Mouse (Mus musculus): ENCODE measurements around the gene Olfr1385. TPM values are rescaled to one million over a fixed set of nuclear protein-coding genes. Genes with fewer than 3 reads are reported as not detected.
"Not testable (repeated sequence)": the region's sequence is repeated elsewhere in the genome, so short reads cannot be mapped to it uniquely, and the experiment has no call there.

Olfr1385 gene
- polyA plus RNA-seq (2015; fragmentation: Nextera tagmentation; extraction: Ambion mirVana) = not detected in 2 replicates

DNA sequence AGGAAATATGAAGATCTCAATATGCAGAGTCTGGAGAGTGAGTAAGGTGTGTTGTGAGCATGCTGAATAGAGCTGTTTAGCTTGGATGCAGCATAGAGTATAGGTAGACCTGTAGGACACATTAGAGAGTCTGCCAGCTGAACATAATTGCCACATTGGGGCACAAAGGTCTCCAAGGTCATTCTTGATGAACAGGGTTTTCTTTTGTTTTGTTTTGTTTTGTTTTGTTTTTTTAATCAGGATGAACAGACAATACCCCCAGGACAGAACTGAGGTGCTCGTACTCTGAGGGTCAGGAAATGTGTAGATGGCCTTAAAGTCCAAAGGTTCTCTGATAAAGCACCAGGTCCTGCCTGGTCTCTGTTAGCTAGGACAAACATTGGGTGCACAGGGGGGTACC is at the start of gene Olfr1385:
TSS of gene Olfr1385 (plus strand) at position 301 of the 400 bp plus-strand sequence.
- not testable (repeated sequence) for H3K9ac ChIP-seq; ATAC-seq (replicated peaks; ENCODE audit: insufficient number of reproducible peaks, insufficient read depth, low FRiP score, low read depth); H3K9me3 ChIP-seq (replicated peaks); H3K4me3 ChIP-seq; H3K4me2 ChIP-seq; H3K27ac ChIP-seq; H3K27me3 ChIP-seq; H3K36me3 ChIP-seq; H3K4me1 ChIP-seq (replicated peaks)
- WGBS = 62% methylated on average over 1 of the region's 1 CpGs

- Histone ChIP-seq H3K27ac (no peak within 1 kb of the TSS), H3K36me3 (no peaks in the 10 kb centered on the region), H3K4me1 (replicated peaks) (no peaks in the 10 kb centered on the region), H3K4me3 (no peak within 1 kb of the TSS), H3K27me3 (no peaks in the 10 kb centered on the region), H3K4me2 (no peak within 1 kb of the TSS), H3K9ac (no peak within 1 kb of the TSS), H3K9me3 (replicated peaks) (no peaks in the 10 kb centered on the region)
- WGBS = 50% methylated on average over 1 of the region's 1 CpGs
- ATAC-seq (replicated peaks; ENCODE audit: insufficient number of reproducible peaks, insufficient read depth, low FRiP score, low read depth) = no peak
Measured at GRCm38 (mm10) chr11:49455043-49455442, 33.8 kb upstream of the Olfr1385 start, which contains the start of gene Olfr1387. Gene Olfr1387 (plus strand): TSS chr11:49455343.

- H3K27ac ChIP-seq; H3K27me3 ChIP-seq; H3K4me1 ChIP-seq (replicated peaks); H3K9me3 ChIP-seq (replicated peaks); ATAC-seq (replicated peaks; ENCODE audit: insufficient number of reproducible peaks, insufficient read depth, low FRiP score, low read depth); H3K4me2 ChIP-seq; H3K4me3 ChIP-seq; H3K9ac ChIP-seq; H3K36me3 ChIP-seq: not testable (repeated sequence)
- 74% methylated on average over 3 of the region's 3 CpGs for WGBS
Measured at GRCm38 (mm10) chr11:49464746-49465145, 24.1 kb upstream of the Olfr1385 start, which contains the start of gene Olfr1386. Gene Olfr1386 (plus strand): TSS chr11:49465046.

- WGBS = 44% methylated on average over 4 of the region's 4 CpGs
- Histone ChIP-seq H3K27me3 (no peaks in the 10 kb centered on the region), H3K4me1 (replicated peaks) (no peaks in the 10 kb centered on the region), H3K27ac (no peak overlapping the region), H3K9ac (no peak overlapping the region), H3K36me3 (no peaks in the 10 kb centered on the region), H3K9me3 (replicated peaks) (no peaks in the 10 kb centered on the region), H3K4me3 (no peak overlapping the region), H3K4me2 (no peak overlapping the region)
- no peak for ATAC-seq (replicated peaks; ENCODE audit: insufficient number of reproducible peaks, insufficient read depth, low FRiP score, low read depth)
Measured at GRCm38 (mm10) chr11:49485973-49486372, 2.9 kb upstream of the Olfr1385 start.

DNA sequence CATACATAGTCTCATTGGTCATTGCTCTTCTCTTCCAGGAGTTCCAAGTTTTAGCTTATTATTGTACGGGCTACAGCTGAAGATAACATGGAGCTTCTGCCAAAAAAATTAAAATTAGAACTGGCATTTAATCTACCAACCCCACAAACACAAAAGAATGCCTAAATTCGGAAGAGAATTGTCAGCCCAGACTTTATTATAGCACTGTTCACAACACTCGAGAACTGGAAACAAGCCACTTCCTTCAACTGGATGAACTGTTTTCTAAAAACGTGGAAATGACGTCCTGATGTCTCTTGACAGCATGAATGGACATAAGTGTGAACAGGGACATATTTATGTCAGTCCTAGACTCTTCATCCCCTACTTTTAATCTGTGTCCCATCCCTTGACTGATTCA is 29.2 kb downstream of the Olfr1385 start:
- no peak overlapping the region for H3K4me3 ChIP-seq
- H3K4me2 ChIP-seq = no peak overlapping the region
- H3K36me3 ChIP-seq = no peaks in the 10 kb centered on the region
- no peaks in the 10 kb centered on the region for H3K4me1 ChIP-seq (replicated peaks)
- no peaks in the 10 kb centered on the region for H3K9me3 ChIP-seq (replicated peaks)
- no peak overlapping the region for H3K9ac ChIP-seq
- no peak for ATAC-seq (replicated peaks; ENCODE audit: insufficient number of reproducible peaks, insufficient read depth, low FRiP score, low read depth)
- 57% methylated on average over 5 of the region's 5 CpGs for WGBS
- no peak overlapping the region for H3K27ac ChIP-seq
- no peaks in the 10 kb centered on the region for H3K27me3 ChIP-seq

- Histone ChIP-seq H3K4me2 (no peak within 1 kb of the TSS), H3K9ac (no peak within 1 kb of the TSS), H3K27ac (no peak within 1 kb of the TSS), H3K36me3 (no peaks in the 10 kb centered on the region), H3K4me3 (no peak within 1 kb of the TSS), H3K27me3 (no peaks in the 10 kb centered on the region), H3K9me3 (replicated peaks) (no peaks in the 10 kb centered on the region), H3K4me1 (replicated peaks) (no peaks in the 10 kb centered on the region)
- no peak for ATAC-seq (replicated peaks; ENCODE audit: insufficient number of reproducible peaks, insufficient read depth, low FRiP score, low read depth)
Measured at GRCm38 (mm10) chr11:49519348-49519747, 30.5 kb downstream of the Olfr1385 start, which contains the start of gene Olfr1383. Gene Olfr1383 (plus strand): TSS chr11:49519648.

DNA sequence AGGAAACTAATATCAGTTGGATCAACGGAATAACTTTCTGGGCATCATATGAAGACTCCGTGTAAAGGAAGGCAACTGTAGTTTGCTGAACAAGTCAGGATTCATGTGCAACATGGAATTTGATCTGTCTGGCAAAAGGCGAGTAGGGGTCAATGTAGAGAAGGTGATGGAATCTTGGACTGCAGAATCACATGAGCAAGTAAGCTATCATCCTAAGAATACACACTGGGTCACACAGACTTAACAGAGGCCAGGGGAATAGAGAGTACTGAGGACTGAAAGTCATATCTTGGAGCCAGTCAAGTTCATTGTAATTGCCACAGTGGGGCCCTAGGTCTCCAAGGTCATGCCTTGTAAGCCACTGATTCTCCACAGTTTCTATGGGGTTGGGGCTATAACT is 39.1 kb downstream of the Olfr1385 start, which contains the start of gene Olfr1382:
TSS of gene Olfr1382 (plus strand) at position 301 of the 400 bp plus-strand sequence.
- 75% methylated on average over 3 of the region's 3 CpGs for WGBS
- H3K4me2 ChIP-seq = no peak within 1 kb of the TSS
- H3K27ac ChIP-seq = no peak within 1 kb of the TSS
- no peak within 1 kb of the TSS for H3K4me3 ChIP-seq
- no peaks in the 10 kb centered on the region for H3K36me3 ChIP-seq
- H3K9ac ChIP-seq = no peak within 1 kb of the TSS
- no peaks in the 10 kb centered on the region for H3K9me3 ChIP-seq (replicated peaks)
- H3K27me3 ChIP-seq = no peaks in the 10 kb centered on the region
- H3K4me1 ChIP-seq (replicated peaks) = no peaks in the 10 kb centered on the region
- ATAC-seq (replicated peaks; ENCODE audit: insufficient number of reproducible peaks, insufficient read depth, low FRiP score, low read depth) = no peak

- H3K4me1 ChIP-seq (replicated peaks) = no peaks in the 10 kb centered on the region
Measured at GRCm38 (mm10) chr11:49532761-49533160, 43.9 kb downstream of the Olfr1385 start.

DNA sequence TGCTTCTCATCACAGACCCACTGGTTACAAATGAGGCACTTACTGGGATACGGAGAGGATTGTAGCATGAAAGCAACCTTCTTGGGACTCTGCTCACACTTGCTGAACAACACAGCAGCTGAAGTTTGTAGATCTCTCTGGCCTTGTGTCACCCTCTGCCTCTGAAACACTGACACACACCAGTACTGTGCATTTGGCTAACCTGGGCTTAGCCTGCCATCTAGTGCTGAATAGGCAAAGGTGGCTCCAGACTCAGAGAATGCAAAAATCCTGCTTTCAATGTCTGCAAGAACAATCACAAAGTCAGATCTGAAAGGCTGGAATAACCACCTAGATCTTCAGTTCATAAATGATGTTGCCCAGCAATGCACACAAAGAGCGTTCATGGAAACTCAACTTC is 47.8 kb downstream of the Olfr1385 start:
- ATAC-seq (replicated peaks; ENCODE audit: insufficient number of reproducible peaks, insufficient read depth, low FRiP score, low read depth); H3K36me3 ChIP-seq; H3K4me2 ChIP-seq; H3K4me3 ChIP-seq; H3K9me3 ChIP-seq (replicated peaks); H3K27me3 ChIP-seq; H3K27ac ChIP-seq; H3K4me1 ChIP-seq (replicated peaks); H3K9ac ChIP-seq: not testable (repeated sequence)
- WGBS = 84% methylated on average over 2 of the region's 2 CpGs

More at GRCm38 (mm10) chr11:49532761-49533160, 43.9 kb downstream of the Olfr1385 start:
- Histone ChIP-seq H3K4me3 (no peak overlapping the region), H3K9ac (no peak overlapping the region), H3K4me2 (no peak overlapping the region), H3K27ac (no peak overlapping the region), H3K36me3 (no peaks in the 10 kb centered on the region), H3K9me3 (replicated peaks) (no peaks in the 10 kb centered on the region), H3K27me3 (no peaks in the 10 kb centered on the region)
- no peak for ATAC-seq (replicated peaks; ENCODE audit: insufficient number of reproducible peaks, insufficient read depth, low FRiP score, low read depth)

GRCm38 (mm10) chr11:49543149-49543548 is 54.3 kb downstream of the Olfr1385 start, which contains the start of gene Olfr1381:
Gene Olfr1381 (plus strand): TSS chr11:49543449.
- not testable (repeated sequence) for H3K27ac ChIP-seq; H3K9me3 ChIP-seq (replicated peaks); H3K4me3 ChIP-seq; ATAC-seq (replicated peaks; ENCODE audit: insufficient number of reproducible peaks, insufficient read depth, low FRiP score, low read depth); H3K36me3 ChIP-seq; H3K4me2 ChIP-seq; H3K27me3 ChIP-seq; H3K4me1 ChIP-seq (replicated peaks); H3K9ac ChIP-seq
- WGBS = 71% methylated on average over 3 of the region's 3 CpGs
